Mouse (Mus musculus): ENCODE measurements around the gene 9630041A04Rik.

9630041A04Rik gene

DNA sequence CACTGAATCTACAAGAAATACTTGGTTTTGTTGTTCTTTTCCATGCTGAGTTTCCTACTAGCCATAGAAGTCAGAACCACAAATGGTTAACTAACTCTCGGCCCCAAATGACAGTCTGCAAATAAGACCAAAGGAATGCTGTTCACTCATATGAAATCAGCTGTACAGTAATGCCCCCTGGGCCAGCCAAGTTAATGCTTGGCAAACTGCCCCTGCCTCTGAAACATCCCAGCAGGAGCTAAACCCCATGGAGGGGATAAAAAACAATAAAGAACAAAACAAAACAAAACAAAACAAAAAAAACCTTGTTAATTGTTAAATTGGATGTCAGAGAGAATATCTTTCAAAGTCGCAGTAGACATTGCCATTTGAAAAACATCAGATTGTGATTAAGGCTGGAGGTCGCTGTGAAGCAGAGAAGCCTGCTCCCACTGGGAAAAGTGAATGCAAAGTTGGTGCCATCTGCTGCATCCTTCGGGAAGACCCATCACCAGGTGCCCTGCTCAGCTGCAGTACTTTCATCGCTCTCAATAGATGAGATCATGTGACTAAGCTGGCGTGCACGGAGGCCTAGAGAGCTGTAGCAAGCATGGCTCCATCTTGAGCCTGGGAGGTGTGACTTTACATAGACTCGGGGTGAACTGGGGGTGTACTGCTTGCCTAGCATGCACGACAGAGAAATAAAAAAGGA is 49.7 kb downstream of the 9630041A04Rik start:
- ChIA-PET POLR2A (no interaction called here), CTCF (no interaction called here)

DNA sequence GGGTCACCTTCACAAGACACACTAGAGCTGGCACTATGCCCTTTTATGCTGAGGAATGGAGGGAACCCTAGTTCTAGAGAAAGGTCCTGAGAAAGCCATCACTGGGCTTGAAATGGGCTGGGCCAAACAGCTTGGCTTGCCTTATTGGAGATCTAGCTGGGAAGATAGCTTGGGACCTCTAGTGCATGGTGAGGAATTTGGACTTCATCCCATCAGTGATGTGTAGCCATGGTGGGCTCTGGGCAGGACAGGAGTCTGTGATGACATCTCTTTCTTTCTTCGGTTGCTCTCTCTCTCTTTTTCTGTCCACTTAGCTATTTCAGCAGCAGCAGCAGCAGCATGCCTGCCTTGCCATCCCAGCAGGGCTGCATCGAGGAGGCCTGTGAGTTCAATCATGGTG is 53.4 kb downstream of the 9630041A04Rik start:
- ChIA-PET POLR2A (interaction anchor here in 1 of 4 experiments (0.6 kb wide), 1 partner anchor 24 kb away, joined by 3 read pairs; no protein-coding TSS in a partner anchor), CTCF (no interaction called here)

DNA sequence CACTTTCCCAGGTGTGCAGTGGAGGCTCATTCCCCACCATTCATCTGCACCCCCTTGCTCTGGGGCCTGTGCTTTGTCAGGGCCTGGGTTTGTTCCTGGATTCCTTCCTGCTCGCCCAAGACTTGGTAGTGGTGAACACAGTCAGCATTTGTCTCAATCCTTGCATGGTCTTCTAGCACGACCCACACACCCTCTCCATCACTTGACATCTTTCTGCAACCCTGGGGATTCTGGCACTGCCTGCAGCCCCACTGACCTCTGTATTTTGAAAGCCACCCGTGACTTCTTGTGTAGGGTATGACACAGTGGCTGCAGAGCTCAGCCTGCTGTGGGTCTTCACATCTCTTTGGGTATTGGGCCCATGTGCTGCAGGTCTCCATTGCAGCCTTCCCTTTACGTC is 57.1 kb downstream of the 9630041A04Rik start:
- CTCF ChIA-PET, result no interaction called here

DNA sequence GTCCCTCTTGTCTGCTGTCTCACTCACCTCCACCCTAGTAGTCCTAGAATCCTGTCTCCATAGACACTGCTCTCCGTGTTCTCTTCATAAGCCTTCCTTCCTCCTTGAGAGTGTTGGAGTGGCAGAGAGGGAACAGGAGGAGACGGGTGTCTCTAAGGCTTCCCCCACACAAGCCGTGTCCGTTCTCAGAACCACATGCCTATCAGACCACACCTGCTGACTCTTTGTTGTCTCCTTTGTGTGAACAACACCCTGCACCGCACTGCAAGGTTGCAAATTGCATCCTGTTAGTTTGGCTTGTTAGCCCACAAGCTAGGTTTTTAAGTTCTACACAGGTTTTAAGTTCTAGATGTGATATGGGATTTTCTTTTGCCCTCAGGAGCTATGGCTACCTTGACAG is 57.7 kb downstream of the 9630041A04Rik start:
- ChIA-PET CTCF (no interaction called here), POLR2A (no interaction called here)

More for the DNA sequence above, 57.1 kb downstream of the 9630041A04Rik start:
- POLR2A ChIA-PET, result no interaction called here

DNA sequence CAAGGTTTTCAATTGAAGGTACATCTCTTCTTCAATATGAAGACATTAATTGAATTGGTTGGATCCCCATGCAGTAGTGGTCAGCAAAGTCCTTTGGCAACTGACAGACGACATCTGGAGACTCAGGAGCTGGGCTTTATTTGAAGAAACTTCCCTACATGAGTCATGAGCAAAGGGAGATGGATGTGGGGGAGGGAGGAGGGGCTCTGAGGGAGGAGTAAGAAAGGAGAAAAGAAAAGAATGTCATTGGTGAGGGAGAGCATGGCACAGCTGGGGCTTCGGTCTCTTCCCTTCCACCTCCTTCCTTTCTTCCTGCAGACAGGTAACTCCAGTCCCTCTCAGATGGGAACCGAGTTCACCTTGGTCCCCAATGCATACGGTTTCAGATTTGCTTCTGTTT is 61.2 kb downstream of the 9630041A04Rik start:
- POLR2A ChIA-PET, result no interaction called here
- CTCF ChIA-PET, result no interaction called here

DNA sequence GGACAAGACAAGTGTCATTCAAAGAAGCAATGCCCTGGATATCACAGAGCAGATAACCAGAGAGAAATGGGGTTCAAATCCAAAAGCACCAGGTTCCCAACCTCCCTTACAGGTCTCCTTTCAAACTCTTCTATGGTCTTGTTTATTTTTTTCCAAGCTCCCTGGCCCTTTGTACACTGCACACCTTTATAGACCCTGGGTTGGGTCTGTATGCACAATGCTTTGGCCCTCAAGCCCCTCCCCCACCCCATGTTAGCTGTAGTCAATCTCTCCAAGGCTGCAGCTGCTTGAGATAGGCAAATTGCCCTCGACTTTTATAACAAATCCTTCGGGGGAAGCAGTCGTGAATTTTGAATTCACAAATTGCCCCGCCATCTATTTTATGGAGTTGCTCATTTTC is 63.2 kb downstream of the 9630041A04Rik start:
- ChIA-PET CTCF (interaction anchor here in 2 of 4 experiments (0.5 to 0.7 kb wide), 2 partner anchors 77 to 1089 kb away, joined by 3 read pairs; no protein-coding TSS in a partner anchor), POLR2A (interaction anchor here in 1 of 4 experiments (0.6 kb wide), 1 partner anchor 14 kb away, joined by 3 read pairs; no protein-coding TSS in a partner anchor)

DNA sequence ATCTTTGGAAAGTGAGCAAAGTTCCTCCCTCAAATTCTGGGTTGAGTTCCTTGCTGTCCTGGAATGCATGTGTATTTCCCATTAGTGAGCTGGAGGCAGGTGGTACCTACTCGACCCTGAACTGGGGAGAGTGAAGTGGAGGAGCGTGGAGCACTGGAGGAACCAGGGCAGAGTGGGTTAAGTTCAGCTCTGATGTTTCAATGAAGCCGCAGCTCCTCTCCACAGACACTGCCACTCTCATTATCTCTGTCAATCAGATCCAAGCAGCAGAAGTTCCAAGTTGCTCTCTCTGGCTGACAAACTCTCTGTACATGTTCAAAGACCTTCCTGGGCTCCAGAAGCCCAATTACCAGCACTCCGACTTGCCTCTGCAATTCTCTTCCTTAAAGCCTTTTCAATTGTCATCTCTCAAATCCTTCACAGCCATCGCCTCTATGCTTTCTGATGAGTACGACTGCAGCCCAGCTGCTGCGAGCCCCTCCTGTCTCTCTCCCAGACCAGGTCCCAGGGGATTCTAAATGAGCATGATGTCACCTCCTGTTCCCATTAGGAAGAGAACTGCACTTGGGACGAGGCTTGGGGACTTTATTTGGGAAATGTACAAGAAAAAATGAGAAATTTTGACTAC is 72.4 kb downstream of the 9630041A04Rik start:
- CTCF ChIA-PET, result interaction anchor here in 1 of 4 experiments (0.7 kb wide), 1 partner anchor 1097 kb away, joined by 3 read pairs; no protein-coding TSS in a partner anchor
- POLR2A ChIA-PET, result no interaction called here

DNA sequence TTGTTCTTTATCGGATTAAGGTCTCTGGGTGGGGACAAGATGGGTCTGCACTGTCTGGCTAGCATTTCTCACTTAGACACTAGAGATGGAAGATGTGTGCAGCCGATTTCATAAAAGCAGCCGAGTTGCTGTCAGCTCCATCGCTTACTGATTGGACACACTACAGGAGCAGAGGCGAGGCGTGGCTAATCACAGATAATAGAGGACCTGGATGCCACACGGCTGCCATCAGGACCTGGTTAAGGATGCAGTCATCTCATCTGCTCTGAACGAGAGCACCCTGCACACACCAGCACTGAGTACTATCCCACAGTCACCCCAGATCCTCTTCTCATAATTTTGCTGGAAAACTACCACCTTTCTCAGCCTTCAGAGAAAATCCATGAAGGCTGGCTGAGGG is 73.2 kb downstream of the 9630041A04Rik start:
- CTCF ChIA-PET, result no interaction called here
- POLR2A ChIA-PET, result no interaction called here

DNA sequence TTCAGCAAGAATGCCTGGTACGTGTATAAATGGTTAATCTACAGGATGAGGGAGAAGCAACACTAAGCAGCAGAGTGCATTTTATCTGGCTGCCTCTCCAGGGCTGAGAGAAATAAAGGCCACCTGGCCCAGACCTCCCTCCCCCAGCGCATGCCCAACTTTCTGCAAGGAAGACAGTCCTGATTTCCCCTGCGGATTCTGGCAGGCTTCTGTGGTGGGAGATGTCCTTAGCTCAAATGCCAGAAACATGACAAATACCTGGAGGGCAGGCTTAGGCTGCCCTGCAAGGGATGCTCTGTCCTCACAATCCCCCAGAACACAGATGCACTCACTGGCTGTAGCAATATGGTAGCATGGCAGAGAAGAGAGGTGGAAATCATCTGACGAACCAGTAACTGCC is 76.4 kb downstream of the 9630041A04Rik start:
- ChIA-PET CTCF (no interaction called here), POLR2A (interaction anchor here in 1 of 4 experiments (0.7 kb wide), 1 partner anchor 13 kb away, joined by 3 read pairs; no protein-coding TSS in a partner anchor)

DNA sequence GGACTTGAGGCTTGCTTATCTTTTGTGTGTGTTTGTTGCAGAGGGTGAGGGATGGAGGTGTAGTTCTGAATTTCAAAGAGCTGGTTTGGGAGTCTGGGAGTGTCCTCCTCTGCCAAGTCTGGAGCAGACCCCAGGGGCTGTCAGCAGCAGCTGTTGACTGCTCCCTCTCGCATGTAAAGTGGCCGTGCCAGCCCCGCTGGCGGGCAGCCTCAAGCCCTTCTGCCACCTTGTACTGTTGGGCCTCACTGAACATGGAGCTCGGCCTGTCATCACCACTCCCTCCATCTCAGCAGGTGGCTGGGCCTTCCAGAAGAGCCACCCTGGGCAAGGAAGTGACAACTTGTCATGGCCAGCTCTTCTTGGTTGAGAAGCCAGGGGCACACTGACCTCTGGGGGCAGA is 77.4 kb downstream of the 9630041A04Rik start:
- CTCF ChIA-PET, result no interaction called here
- POLR2A ChIA-PET, result interaction anchor here in 1 of 4 experiments (0.7 kb wide), 1 partner anchor 21 kb away, joined by 3 read pairs; no protein-coding TSS in a partner anchor

DNA sequence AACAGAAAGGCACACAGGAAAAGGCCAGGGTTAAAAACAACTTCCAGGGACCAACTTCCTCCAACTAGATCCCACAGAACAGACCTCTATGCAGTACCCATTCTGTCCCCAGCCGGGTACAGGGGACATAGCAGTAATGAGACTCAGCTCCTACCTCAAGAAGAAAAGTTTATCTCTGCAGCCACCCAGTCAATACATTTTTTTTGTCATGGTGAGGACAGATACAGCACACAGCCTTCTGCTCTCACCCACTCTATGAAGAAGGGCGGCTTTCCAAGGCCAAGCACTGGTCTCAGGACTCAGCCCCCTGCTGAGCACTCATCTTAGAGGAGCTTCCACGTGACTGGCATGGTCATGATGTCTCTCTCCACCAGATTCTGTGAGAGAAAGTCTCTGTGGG is 78.5 kb downstream of the 9630041A04Rik start:
- POLR2A ChIA-PET, result no interaction called here
- CTCF ChIA-PET, result no interaction called here

DNA sequence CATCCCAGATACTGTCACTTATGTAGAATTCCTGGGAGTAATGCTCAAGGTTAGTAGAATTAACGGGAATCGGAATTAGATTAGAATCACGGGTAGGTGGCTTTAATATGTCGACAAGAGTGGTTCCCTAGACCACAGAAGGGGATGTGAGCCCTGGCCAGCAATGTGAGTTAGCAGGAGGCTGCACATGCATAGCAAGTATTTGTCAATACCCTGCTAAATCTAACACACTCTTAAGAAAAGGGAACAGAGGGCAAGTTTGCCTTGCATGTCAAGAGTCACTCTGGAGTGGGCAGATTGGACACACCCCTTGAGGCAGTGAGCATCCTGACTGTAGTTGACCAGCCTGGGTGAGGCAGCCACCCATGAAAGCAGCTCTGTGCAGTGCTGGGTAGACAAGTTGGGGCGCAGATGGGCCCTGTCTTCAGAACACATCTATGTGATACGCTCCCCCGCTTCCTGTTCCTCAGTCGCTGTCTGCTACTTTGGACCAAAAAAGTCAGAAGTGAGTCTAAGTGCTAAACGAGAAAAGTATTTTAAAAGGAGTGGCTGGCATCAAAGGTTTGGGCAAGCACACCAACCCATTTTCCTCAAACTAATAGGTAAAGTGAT is 80.5 kb downstream of the 9630041A04Rik start:
- ChIA-PET POLR2A (no interaction called here), CTCF (no interaction called here)

DNA sequence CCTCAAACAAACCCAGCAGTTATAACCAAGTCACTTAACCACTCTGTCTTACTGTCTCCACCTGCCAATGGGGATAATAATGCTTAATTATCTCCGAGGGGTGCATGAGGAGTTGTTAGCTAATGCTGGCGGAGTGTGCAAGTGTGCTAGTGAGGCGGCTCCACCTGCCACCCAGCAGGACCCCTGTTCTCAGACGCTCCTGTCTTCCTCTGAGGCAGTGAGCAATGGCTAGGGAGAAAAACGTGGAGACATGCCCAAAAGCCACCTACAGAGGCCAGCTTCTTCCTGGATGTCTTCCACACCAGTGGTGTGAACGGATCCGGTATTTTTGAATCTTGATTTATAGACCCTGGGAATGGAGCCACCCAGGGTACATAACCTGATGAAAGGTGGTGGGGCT is 83.7 kb downstream of the 9630041A04Rik start:
- ChIA-PET POLR2A (no interaction called here), CTCF (no interaction called here)

DNA sequence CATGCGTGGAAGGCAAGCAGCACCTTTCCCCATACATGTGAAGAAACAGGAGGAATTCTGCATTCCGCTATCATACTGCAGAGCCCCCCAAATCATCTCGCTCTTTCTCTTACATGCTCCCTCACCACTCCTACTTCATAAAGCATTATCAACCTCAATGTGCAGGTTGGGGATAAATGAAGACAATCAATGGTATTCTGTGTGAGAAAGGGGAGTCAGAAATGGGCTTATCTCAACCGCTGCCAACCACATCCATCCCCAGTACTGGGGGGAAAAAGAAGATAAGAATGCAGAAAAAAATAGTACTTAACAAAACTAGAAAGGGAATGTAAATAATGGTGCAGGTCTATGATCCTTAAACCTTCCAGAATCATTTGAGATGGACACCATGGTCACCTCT is 84.2 kb downstream of the 9630041A04Rik start:
- POLR2A ChIA-PET, result no interaction called here
- CTCF ChIA-PET, result no interaction called here

DNA sequence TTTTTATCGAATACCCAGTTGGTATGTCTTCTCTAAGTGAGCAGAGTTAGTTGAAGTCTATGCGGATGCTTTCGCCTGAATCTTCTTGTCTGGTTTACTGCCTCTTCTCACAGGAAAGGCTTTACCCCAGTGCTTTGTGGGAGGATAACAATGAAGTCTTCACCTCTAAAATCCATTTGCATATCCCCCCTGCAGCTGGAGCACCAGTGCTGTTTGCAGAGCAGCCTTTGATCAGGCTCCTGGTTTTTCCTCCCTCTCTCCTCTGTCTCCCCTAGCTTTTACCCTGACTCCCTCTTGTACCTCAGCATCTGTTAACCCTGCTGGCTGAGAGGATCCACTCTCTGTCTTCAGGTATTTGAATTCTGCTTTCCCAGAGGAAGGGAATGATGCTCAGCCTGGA is 88.5 kb downstream of the 9630041A04Rik start:
- POLR2A ChIA-PET, result interaction anchor here in 1 of 4 experiments (0.6 kb wide), 1 partner anchor 229 kb away, joined by 5 read pairs; no protein-coding TSS in a partner anchor
- CTCF ChIA-PET, result no interaction called here

DNA sequence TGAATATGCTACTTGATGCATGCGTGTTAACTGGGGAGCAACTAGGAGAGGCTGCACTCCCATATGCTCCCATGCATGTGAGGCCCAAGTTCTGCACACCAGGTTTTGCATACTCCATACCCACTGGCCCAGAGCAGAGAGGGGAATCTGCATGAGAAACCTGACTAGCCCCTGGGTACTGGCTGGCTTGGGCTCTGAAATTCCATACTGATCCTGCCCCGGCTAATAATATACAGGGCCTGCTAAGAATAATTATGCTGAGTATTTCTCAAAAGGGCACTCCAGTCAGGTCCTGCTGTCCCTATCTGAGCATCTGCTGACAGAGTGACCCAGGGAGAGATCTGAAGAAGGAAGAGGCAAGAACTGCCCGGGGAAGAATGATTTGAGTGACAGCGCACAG is 92.9 kb downstream of the 9630041A04Rik start:
- ChIA-PET POLR2A (no interaction called here), CTCF (no interaction called here)

DNA sequence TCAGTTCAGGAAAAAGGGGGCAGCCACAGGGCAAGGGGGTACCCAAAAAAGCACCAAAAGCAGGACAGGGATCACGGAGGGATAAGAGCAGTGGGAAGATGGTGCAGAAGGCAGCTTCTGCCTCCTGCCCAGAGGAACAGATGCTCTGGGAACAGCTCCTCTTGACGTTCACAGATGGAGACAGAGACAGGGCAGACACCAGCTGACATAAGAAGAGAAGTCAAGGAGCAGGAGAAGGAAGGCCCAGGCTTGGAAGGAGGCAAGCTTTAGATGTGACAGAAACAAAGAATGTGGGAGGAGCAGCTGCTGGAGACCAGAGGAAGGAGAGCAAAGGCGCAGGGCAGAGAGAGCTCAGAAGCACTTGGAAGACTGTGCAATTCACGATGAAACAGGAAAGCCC is 94.6 kb downstream of the 9630041A04Rik start:
- ChIA-PET POLR2A (no interaction called here), CTCF (no interaction called here)

DNA sequence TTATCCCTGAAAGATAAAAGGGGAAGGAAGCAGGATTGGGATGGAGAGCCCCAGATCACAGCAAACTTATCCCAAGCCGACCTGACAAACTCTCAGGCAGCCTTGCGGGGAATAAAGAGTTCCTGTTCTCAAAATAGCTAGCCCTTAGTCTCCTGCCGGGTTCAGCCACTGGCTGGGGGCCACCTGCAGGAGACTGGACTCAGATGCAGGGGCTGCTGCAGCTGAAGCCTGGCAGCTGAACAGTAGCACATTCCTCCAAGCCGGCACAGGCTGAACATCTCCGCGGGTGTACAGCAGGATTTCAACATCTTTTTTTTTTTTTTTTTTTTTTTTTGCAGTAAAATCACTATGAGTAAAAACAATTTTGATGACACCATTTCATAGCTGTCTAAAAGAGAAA is 110.2 kb downstream of the 9630041A04Rik start:
- CTCF ChIA-PET, result interaction anchor here in 2 of 4 experiments (0.6 to 0.7 kb wide), 2 partner anchors 71 to 807 kb away, joined by 3 to 5 read pairs; no protein-coding TSS in a partner anchor
- POLR2A ChIA-PET, result interaction anchor here in 1 of 4 experiments (0.7 to 1.0 kb wide), 2 partner anchors 18 to 937 kb away, joined by 3 to 6 read pairs; partner anchors contain the start of gene Pccb

DNA sequence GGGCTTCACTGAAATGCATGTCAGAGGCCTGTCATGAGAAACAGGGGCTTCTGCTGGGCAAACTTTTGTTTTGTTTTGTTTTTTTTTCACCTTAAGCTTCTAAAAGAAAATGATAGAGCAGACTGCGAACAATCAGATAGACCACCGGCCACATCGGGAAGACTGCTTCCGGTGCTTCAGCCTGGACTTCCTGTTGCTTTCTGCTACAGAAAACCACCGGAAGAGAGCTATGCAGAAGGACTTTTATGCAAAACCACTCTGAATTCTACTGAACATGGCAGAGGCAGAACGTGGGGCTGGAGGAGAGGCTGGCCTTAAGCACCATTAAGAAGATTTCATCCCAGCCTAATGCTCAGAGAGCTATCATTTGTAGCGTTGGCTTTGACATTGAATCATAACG is 110.7 kb downstream of the 9630041A04Rik start:
- CTCF ChIA-PET, result interaction anchor here in 2 of 4 experiments (0.6 to 0.7 kb wide), 2 partner anchors 71 to 807 kb away, joined by 3 to 5 read pairs; no protein-coding TSS in a partner anchor
- POLR2A ChIA-PET, result interaction anchor here in 1 of 4 experiments (1.0 kb wide), 1 partner anchor 938 kb away, joined by 6 read pairs; the partner anchor contains the start of gene Pccb

DNA sequence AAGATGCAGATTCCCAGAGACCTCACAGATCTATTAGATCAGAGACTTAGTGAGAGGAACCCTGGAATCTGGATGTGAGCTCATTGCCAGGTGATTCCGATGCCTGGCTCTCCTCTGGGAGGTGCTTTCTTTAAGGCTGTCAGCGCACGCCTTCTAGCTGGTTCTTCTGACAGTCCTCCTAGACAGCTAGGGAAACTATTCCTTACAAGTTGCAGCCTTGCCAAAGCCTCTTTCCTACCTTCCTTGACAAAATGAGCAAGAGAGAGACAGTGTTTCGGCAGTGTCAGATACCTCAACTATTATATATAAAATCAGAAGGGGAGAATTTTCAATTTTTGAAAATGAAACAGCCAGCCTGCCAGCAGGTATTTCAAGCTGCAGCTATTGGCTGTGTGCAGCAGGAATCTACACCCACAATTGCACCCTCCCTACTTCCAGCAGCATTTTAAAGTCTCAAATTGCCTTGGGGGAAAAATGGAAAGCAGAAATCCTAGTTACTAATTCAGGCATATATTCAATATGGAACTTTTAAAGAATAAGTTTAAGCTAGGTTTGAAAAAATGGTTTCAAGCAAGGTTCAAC is 115.3 kb downstream of the 9630041A04Rik start:
- POLR2A ChIA-PET, result interaction anchor here in 1 of 4 experiments (1.3 kb wide), 1 partner anchor 14 kb away, joined by 3 read pairs; no protein-coding TSS in a partner anchor

More for the DNA sequence above, 115.3 kb downstream of the 9630041A04Rik start:
- CTCF ChIA-PET, result interaction anchor here in 2 of 4 experiments (0.5 to 0.6 kb wide), 2 partner anchors 459 to 500 kb away, joined by 3 to 4 read pairs; no protein-coding TSS in a partner anchor
